Mouse (Mus musculus): ENCODE results near the gene Rpl13. TPM values are rescaled to one million over a fixed set of nuclear protein-coding genes. Genes with fewer than 3 reads are reported as not detected.

Rpl13 gene
- total RNA-seq, 4 experiments from 2014 or later, result 401 to 484 (median 442) TPM

DNA sequence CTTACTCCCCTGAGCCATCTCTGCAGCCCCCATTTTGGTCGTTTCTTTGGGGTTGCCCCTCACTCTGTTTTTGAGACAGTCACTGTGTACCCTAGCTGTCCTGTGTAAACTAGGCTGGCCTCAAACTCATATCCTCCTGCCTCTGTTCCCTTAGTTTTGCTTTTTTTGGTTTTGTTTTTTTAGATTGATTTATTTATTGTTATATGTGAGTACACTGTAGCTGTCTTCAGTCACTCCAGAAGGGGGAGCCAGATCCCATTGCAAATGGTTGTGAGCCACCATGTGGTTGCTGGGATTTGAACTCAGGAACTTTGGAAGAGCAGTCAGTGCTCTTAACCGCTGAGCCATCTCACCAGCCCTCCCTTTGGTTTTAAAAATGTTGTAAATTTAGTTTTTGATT lies 4.4 kb downstream of the Rpl13 start:
- no peak for DNase-seq (ENCODE audit: low spot score in 2 of 2)

DNA sequence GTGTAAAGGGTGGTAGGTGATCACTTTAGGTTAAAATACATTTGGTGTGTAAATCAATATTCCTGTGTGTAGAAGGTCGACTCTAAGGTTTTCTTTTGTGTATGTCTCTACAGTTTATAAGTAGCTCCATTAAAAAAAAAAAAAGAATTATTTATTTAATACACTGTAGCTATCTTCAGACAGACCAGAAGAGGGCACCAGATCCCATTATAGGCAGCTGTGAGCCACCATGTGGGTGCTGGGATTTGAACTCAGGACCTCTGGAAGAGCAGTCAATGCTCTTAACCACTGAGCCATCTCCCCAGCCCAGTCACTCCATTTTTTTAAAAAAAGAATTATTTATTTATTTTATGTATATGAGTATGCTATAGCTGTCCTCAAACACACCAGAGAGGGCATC lies 5.9 kb downstream of the Rpl13 start:
- no peak for DNase-seq (ENCODE audit: low spot score in 2 of 2)

DNA sequence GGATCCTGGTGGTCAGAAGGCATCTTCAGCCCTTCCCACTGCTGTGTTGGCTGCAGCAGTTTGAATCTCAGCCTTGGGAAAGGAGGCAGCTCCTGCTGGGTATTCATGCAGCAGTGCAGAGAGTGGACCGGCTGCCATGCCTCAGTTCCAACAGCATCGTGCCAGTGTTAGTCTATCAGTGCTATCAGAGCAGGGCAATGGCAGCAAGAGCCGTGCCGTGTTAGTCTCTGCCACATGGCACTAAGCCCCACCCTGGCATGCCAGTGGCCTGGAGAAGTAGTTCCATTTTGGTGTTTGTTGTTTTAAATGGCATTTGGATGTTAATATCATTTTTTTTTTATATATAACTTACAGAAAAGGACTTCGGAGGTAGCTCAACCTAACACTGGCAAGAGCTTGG lies 6.8 kb downstream of the Rpl13 start:
- DNase-seq (ENCODE audit: low spot score in 2 of 2), result no peak

DNA sequence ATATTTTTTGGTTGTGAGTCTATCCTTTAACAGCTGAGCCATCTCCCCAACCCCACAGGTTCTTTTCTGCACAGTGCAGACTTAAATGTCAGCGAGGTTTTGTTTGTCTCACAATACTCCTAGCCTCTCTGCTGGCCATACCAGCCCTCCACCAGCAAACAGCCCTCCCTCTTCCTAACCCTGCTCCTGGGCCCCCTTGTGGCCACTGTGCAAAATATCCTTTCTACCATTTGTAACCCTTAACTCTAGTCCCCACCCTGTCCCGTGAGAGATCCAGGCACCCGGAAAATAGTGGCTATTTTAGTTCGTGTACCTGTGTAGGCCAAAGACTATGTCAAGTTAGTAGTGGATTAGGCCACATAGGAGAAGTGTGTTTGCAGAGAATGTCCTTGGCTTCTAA lies 8.5 kb downstream of the Rpl13 start:
- no peak for DNase-seq (ENCODE audit: low spot score in 2 of 2)

DNA sequence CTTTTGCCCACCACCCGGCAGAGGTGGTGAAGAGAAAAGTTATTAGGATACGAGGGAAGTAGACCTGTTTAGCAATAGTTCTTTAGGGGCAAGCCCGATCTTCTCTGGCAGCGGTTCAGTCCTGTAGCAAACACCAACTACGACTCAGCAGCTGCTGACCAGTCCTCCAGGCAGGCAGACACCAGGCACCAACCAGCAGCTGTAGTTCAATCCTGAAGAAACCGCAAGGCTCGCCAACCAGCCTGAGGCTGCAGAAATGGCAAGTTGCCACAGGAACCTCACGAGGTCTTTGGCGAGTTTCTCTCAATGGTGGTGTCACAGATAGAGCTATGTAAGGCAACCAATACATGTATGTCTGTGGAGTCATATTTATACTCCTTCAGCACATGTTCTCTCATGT lies 10.7 kb downstream of the Rpl13 start:
- DNase-seq (ENCODE audit: low spot score in 2 of 2), result no peak

DNA sequence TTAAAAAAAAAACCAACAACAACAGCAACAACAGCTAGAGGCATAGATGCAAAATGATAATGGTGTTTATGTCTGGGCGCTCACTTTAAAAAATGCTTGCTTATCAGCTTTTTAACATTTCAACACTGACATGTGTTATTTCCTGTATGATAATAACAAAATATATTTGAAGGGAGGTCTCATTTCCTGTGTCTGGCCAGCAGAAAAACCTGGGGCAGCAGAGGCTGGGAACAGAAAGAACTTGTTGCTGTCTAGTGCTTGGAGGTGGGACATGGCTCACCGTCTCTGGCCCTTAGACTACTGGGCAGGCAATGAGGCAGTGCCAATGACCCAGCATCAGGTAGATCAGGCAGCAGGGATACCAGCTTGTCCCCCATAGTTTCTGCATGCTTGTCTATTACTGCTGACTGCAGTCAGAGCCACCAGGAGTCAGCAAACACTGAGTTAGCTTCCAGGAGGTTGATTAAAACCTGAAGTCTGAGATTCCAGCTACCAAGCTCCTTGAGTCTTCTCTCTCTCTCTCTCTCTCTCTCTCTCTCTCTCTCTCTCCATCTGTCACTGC lies 11.8 kb downstream of the Rpl13 start:
- no peak for DNase-seq (ENCODE audit: low spot score in 2 of 2)

DNA sequence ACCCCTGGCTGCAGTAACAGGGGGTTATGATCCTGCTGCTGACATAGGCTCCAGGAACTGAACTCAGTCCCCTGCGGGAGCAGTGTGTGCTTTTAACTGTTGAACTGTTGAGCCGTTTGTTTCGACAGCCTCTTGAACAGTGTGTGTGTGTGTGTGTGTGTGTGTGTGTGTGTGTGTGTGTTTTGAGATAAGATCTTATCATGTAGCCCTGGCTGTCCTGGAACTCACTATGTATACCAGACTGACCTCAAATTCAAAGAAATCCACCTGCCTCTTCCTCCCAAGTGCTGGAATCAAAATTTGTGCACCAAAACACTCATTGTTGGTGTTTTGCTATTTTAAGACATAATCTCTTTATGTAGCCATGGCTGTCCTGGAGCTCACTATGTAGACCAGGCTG lies 12.5 kb downstream of the Rpl13 start:
- no peak for DNase-seq (ENCODE audit: low spot score in 2 of 2)

DNA sequence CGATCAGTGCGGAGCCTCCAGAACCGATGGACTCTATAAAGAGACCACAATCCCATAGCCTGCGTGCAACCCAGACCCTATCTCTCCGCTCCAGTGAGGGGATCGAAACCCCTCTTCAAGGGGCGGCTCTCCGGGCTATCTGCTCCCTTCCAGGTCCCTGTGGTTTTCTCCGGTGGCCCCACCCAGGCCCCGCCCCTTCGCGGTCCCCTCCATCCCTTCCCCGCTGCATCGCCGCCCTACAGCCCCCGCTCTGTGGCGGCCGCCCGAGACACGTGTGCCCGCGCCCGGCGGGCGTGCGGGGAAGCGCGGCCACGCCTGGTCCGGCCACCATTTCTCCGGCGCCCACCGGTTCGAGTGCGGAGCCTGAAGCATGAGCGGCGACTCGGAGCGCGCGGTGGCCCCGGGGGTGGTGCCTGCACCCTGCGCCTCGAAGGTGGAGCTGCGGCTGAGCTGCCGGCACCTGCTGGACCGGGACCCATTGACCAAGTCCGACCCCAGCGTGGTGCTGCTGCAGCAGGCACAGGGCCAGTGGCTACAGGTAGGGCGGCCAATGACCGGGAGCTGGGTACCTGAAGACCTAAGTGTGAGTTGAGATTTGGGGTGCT lies 15.1 kb downstream of the Rpl13 start, which contains the start of gene Cpne7:
TSS of gene Cpne7 (plus strand) at position 248 of the 605 bp plus-strand sequence.
- DNase-seq (ENCODE audit: low spot score in 2 of 2), result no peak

DNA sequence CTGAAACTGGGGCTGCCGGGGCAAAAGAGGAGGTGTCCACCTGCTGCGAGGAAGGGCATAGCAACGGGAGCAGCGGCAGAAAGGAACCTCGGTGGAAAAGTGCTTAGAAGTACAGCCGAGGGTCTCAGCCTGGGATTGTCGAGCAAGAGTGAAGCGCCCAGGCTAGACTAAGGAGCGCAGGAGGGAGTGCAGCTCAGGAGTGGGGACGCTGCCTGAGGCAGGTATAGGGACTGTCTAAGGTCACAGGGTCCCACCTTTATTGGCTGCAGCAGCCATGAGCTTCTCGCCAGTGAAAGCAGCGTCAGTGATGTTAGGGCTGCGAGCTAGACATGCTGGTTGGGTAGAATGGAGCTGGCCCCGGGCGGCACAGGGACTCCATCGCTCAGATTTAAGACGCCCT lies 15.6 kb downstream of the Rpl13 start:
- DNase-seq (ENCODE audit: low spot score in 2 of 2), result no peak

DNA sequence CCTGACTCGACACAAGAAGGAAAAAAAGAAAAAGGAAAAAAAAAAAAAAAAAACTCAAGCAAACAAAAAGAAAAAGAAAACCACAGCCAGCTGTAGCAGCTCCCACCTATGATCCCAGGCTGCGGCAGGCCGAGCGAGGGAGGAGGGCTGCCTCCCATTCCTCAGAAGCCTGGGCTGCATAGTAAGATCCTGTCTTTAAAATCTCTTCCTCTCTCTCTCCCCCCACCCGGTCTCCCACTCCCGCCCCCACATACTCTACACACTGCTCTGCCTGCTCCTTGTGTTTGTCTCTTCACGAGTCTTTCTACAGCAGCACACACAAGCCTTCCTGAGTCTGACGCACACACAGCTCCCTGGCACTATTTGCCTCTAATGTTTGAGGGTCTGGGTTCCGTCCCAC lies 19.9 kb downstream of the Rpl13 start:
- DNase-seq (ENCODE audit: low spot score in 2 of 2), result no peak

DNA sequence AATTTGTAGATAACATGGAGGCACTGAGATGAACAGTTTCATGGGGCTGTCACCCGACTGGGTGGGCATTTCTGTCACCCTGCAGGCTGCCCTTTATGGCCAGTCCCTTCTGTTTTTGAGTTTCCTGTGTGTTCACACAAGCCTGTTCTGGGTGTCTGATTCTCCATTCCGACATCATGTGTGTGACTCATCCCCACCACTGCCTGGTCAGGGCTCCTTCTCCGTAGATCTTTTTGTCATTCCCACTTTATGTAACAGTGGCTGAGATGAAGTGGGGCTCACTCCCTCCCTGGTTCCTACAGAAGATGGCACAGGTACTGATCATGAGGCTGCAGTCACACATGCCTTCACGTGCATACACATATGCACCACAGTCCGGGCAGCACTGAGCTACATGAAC lies 20.5 kb downstream of the Rpl13 start:
- DNase-seq (ENCODE audit: low spot score in 2 of 2), result no peak

GRCm38 (mm10) chr8:123126193-123126816 lies 24.2 kb downstream of the Rpl13 start:
- no peak for DNase-seq (ENCODE audit: low spot score in 2 of 2)

GRCm38 (mm10) chr8:123131041-123131440 lies 28.9 kb downstream of the Rpl13 start:
- DNase-seq (ENCODE audit: low spot score in 2 of 2), result no peak

GRCm38 (mm10) chr8:123132953-123133352 lies 30.8 kb downstream of the Rpl13 start:
- DNase-seq (ENCODE audit: low spot score in 2 of 2), result no peak

GRCm38 (mm10) chr8:123134149-123134713 lies 32.1 kb downstream of the Rpl13 start:
- no peak for DNase-seq (ENCODE audit: low spot score in 2 of 2)

DNA sequence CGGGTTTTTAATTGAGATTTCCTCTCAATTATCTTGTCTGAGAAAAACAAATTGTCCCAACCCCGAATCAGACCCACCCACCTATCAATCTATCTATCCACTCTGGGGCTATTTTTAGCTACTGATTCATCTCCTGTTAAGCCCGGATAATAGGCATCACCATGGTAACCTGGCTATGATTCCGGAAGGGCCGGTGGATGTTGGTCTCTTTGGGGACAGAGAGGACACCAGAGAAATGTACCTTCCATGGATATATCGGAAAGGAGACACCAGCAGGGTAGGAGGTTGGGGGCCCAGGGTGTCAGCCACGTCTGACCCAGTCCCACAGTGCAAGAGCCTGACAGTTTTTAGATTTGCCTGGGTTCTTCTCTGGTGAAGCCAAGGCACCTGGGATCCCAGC lies 33.3 kb downstream of the Rpl13 start:
- no peak for DNase-seq (ENCODE audit: low spot score in 2 of 2)

DNA sequence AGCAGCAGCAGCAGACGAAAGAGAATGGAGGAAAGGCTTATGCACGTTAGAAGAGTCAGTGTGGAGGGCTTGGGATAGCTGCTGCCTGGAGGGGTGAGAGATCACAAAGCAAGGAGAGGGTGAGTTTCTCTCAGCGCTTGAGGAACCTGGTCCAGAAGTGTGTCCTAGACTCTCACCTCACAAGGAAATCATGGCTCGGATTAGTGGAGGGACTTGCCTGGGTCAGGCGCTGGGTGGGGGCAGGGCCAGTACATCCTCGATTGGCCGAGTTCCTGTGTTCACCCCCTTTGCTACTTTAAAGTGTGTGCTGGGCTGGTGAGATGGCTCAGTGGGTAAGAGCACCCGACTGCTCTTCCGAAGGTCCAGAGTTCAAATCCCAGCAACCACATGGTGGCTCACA lies 33.7 kb downstream of the Rpl13 start:
- no peak for DNase-seq (ENCODE audit: low spot score in 2 of 2)

- DNase-seq (ENCODE audit: low spot score in 2 of 2), result no peak
These were observed 34.1 kb downstream of the Rpl13 start for GRCm38 (mm10) chr8:123136287-123136686.

GRCm38 (mm10) chr8:123137645-123138077 lies 35.5 kb downstream of the Rpl13 start:
- DNase-seq (ENCODE audit: low spot score in 2 of 2), result peak in 1 of 2 experiments; percentile 83

- no peak for DNase-seq (ENCODE audit: low spot score in 2 of 2)
These were observed 36.6 kb downstream of the Rpl13 start for GRCm38 (mm10) chr8:123138741-123139140.

- peak in 1 of 2 experiments; percentile 63 for DNase-seq (ENCODE audit: low spot score in 2 of 2)
These were observed 39.8 kb downstream of the Rpl13 start for GRCm38 (mm10) chr8:123141741-123142462.

DNA sequence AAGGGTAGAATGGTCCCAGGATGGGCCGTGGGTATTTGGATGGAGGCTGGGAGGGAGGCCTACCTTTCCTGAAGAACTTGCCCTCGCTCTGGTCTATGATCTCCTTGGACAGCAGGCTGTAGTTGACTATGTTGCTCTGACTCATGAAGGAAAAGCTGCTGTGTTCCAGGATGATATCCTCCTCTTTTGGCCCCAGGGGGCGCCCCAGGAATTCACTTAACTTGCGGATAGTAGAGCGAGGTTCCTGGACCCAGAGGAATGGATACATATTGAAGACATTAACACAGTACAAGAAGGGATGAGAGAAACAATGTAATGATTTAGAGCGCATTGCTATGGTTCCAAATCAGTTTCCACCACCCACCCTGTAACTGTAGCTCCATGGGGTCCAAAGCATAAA lies 43.1 kb downstream of the Rpl13 start:
- DNase-seq (ENCODE audit: low spot score in 2 of 2), result no peak

Measured in left cerebral cortex, adult 8-10 months (tissue).